Mouse (Mus musculus): Measurements from ENCODE around the gene Btbd9.

GRCm38 (mm10) chr17:30285641-30286040 is 290.6 kb downstream of the Btbd9 start:
- TF ChIP-seq CTCF (IDR thresholded peaks at IDR 0.05; ENCODE audit: low read depth, low read length) (no peak), POLR2A (IDR thresholded peaks at IDR 0.05; ENCODE audit: extremely low read depth, insufficient read depth, low read length) (no peak)
